Mouse (Mus musculus) neural tube, embryonic 10.5 days (tissue): ENCODE results near the gene Mfsd11.
"Not testable (repeated sequence)": the region's sequence is repeated elsewhere in the genome, so short reads cannot be mapped to it uniquely, and the experiment has no call there.

Experiments
- DNase-seq: peaks from one replicate; pipeline ENCODE4 v3.0.0-alpha.2; 2017; ENCODE audit warnings: low spot score; ENCODE audit errors: extremely low spot score

Gene Mfsd11

GRCm38 (mm10) chr11:116847187-116848085 is 4.8 kb upstream of the Mfsd11 start:
- DNase-seq, result no peak

GRCm38 (mm10) chr11:116848086-116848876 is 4.0 kb upstream of the Mfsd11 start:
- no peak for DNase-seq

GRCm38 (mm10) chr11:116848877-116849178 is 3.4 kb upstream of the Mfsd11 start:
- DNase-seq, result not testable (repeated sequence)

- no peak for DNase-seq
Observed at GRCm38 (mm10) chr11:116849587-116849986, 2.7 kb upstream of the Mfsd11 start.

- DNase-seq, result no peak
Observed at GRCm38 (mm10) chr11:116850085-116850484, 2.2 kb upstream of the Mfsd11 start.

- DNase-seq, result no peak
Observed at GRCm38 (mm10) chr11:116850833-116851477, 1.3 kb upstream of the Mfsd11 start.

GRCm38 (mm10) chr11:116851576-116852290 is 507 bp upstream of the Mfsd11 start:
- no peak for DNase-seq

- peak; percentile 98 for DNase-seq
Observed at GRCm38 (mm10) chr11:116852891-116853511, 761 bp downstream of the Mfsd11 start, which contains the start of gene Srsf2. Srsf2 (minus strand) TSS chr11:116853094.

- DNase-seq, result peak; percentile 97
Observed at GRCm38 (mm10) chr11:116853512-116853928, 1.3 kb downstream of the Mfsd11 start.

GRCm38 (mm10) chr11:116854279-116854678 is 2.0 kb downstream of the Mfsd11 start:
- no peak for DNase-seq

GRCm38 (mm10) chr11:116857183-116857850 is 5.1 kb downstream of the Mfsd11 start:
- DNase-seq, result no peak

GRCm38 (mm10) chr11:116864444-116864843 is 12.2 kb downstream of the Mfsd11 start:
- DNase-seq, result no peak

- no peak for DNase-seq
Observed at GRCm38 (mm10) chr11:116865945-116866585, 13.8 kb downstream of the Mfsd11 start.

- DNase-seq, result no peak
Observed at GRCm38 (mm10) chr11:116868129-116868528, 15.9 kb downstream of the Mfsd11 start.

- DNase-seq, result no peak
Observed at GRCm38 (mm10) chr11:116869223-116869622, 17.0 kb downstream of the Mfsd11 start.

GRCm38 (mm10) chr11:116869641-116870040 is 17.4 kb downstream of the Mfsd11 start:
- DNase-seq, result no peak

GRCm38 (mm10) chr11:116871538-116871937 is 19.3 kb downstream of the Mfsd11 start:
- DNase-seq, result no peak

- no peak for DNase-seq
Observed at GRCm38 (mm10) chr11:116873987-116874386, 21.7 kb downstream of the Mfsd11 start.

- DNase-seq, result no peak
Observed at GRCm38 (mm10) chr11:116878454-116878853, 26.2 kb downstream of the Mfsd11 start.

GRCm38 (mm10) chr11:116880839-116881238 is 28.6 kb downstream of the Mfsd11 start:
- no peak for DNase-seq
